Mouse (Mus musculus): ENCODE data around the gene Spo11.

- TF ChIP-seq CTCF (IDR thresholded peaks at IDR 0.05; ENCODE audit: low read depth, low read length) = no peak
- TF ChIP-seq EP300 (IDR thresholded peaks at IDR 0.05; ENCODE audit: insufficient read depth, low read depth, low read length) = no peak
- no peak for TF ChIP-seq POLR2A (IDR thresholded peaks at IDR 0.05; ENCODE audit: insufficient read depth, low read length)
These were observed 65.1 kb downstream of the Spo11 start for GRCm38 (mm10) chr2:173042504-173043162.

All from ES-Bruce4 (cell line).